Mouse (Mus musculus) myocyte (in vitro differentiated cells): ENCODE results near the gene Tomm34. TPM values are rescaled to one million over a fixed set of nuclear protein-coding genes. Genes with fewer than 3 reads are reported as not detected.
A peak's percentile ranks its signal among the peaks of the same experiment; 100 is the strongest.
"Not testable (repeated sequence)": the region's sequence is repeated elsewhere in the genome, so short reads cannot be mapped to it uniquely, and the experiment has no call there.

ENCODE experiments used
- H3K27me3 ChIP-seq: one replicate; pipeline ENCODE4 v1.6.1; 2011; ENCODE audit not compliant: control insufficient read depth, insufficient read depth, insufficient read length
- H3K36me3 ChIP-seq: one replicate; pipeline ENCODE4 v1.6.1; 2011; ENCODE audit not compliant: control insufficient read depth, insufficient read depth
- H3K4me2 ChIP-seq: one replicate; pipeline ENCODE4 v1.6.1; 2011; ENCODE audit warnings: low read depth, control low read depth
- H3K4me3 ChIP-seq: one replicate; pipeline ENCODE4 v1.5.1; 2011; ENCODE audit warnings: mild to moderate bottlenecking, control low read depth, moderate library complexity
- H3K79me2 ChIP-seq: one replicate; pipeline ENCODE4 v1.6.1; 2011; ENCODE audit not compliant: control insufficient read depth, insufficient read depth
- H3ac ChIP-seq: one replicate; pipeline ENCODE4 v1.6.1; 2011; ENCODE audit not compliant: control insufficient read depth, insufficient read length
- CEBPB ChIP-seq: IDR thresholded peaks from 2 replicates; pipeline ENCODE4 v1.6.1; 2011; ENCODE audit warnings: mild to moderate bottlenecking, moderate library complexity; ENCODE audit not compliant: poor library complexity, insufficient read depth, severe bottlenecking
- E2F4 ChIP-seq: IDR thresholded peaks from one replicate; pipeline ENCODE4 v1.6.1; 2011; ENCODE audit warnings: mild to moderate bottlenecking, control low read depth, moderate library complexity; ENCODE audit not compliant: insufficient read depth
- MAX ChIP-seq: IDR thresholded peaks from one replicate; pipeline ENCODE4 v1.6.1; 2011; ENCODE audit warnings: low read depth, mild to moderate bottlenecking, control low read depth
- MYOD1 ChIP-seq, 3 experiments: IDR thresholded peaks; one replicate each; pipeline ENCODE4 v1.6.1; 2011; ENCODE audit warnings: control low read depth in 2 of 3, low read depth in 2 of 3, mild to moderate bottlenecking in 2 of 3, moderate library complexity in 1 of 3; ENCODE audit not compliant: insufficient read length in 2 of 3, control insufficient read depth in 1 of 3
- MYOG ChIP-seq, 3 experiments: IDR thresholded peaks; one replicate each; pipeline ENCODE4 v1.6.1; 2011; ENCODE audit warnings: control low read depth in 2 of 3, low read depth in 2 of 3, mild to moderate bottlenecking in 2 of 3; ENCODE audit not compliant: insufficient read length in 2 of 3, control insufficient read depth in 1 of 3, insufficient read depth in 1 of 3
- POLR2A ChIP-seq: IDR thresholded peaks from one replicate; pipeline ENCODE4 v1.6.1; 2011; ENCODE audit warnings: low read depth, mild to moderate bottlenecking, control low read depth, moderate library complexity; ENCODE audit not compliant: insufficient read length
- POLR2AphosphoS2 ChIP-seq: IDR thresholded peaks from one replicate; pipeline ENCODE4 v1.6.1; 2011; ENCODE audit warnings: low read depth, control low read depth; ENCODE audit not compliant: insufficient read length
- REST ChIP-seq: IDR thresholded peaks from one replicate; pipeline ENCODE4 v1.6.1; 2011; ENCODE audit warnings: mild to moderate bottlenecking, control low read depth, moderate library complexity; ENCODE audit not compliant: insufficient read depth, insufficient read length
- SRF ChIP-seq: IDR thresholded peaks from one replicate; pipeline ENCODE4 v1.6.1; 2011; ENCODE audit warnings: low read depth; ENCODE audit not compliant: control insufficient read depth, insufficient read length
- TCF12 ChIP-seq: IDR thresholded peaks from one replicate; pipeline ENCODE4 v1.6.1; 2011; ENCODE audit warnings: mild to moderate bottlenecking, control low read depth; ENCODE audit not compliant: poor library complexity, insufficient read depth, severe bottlenecking
- TCF3 ChIP-seq: IDR thresholded peaks from one replicate; pipeline ENCODE4 v1.6.1; 2011; ENCODE audit warnings: low read depth, control low read depth; ENCODE audit not compliant: insufficient read length
- USF1 ChIP-seq: IDR thresholded peaks from one replicate; pipeline ENCODE4 v1.6.1; 2011; ENCODE audit warnings: low read depth, mild to moderate bottlenecking, control low read depth, moderate library complexity
- polyA plus RNA-seq: library from polyadenylated mRNA; unstranded; fragments of >200 nt; fragmentation: generic; extraction: Trizol; gene quantifications from one replicate; pipeline ENCODE4 v1.2.1, GENCODE M21; 2012; ENCODE audit warnings: missing spikeins

Tomm34 gene
- polyA plus RNA-seq, 1 experiment, result 24.1 TPM

- H3ac ChIP-seq, result no peak overlapping the region
- H3K79me2 ChIP-seq, result peaks cover 46% of the 10 kb centered on the region
- TF ChIP-seq USF1 (no peak), POLR2AphosphoS2 (no peak), TCF3 (no peak), POLR2A (no peak), TCF12 (no peak)
- no peak overlapping the region for H3K4me3 ChIP-seq
- no peaks in the 10 kb centered on the region for H3K27me3 ChIP-seq
- H3K36me3 ChIP-seq, result no peaks in the 10 kb centered on the region
- H3K4me2 ChIP-seq, result no peak overlapping the region
Measured at GRCm38 (mm10) chr2:164073120-164073519, 2.2 kb upstream of the Tomm34 start.

- Histone ChIP-seq H3K4me2 (no peak overlapping the region), H3K27me3 (no peaks in the 10 kb centered on the region), H3ac (no peak overlapping the region), H3K36me3 (no peaks in the 10 kb centered on the region), H3K79me2 (peaks cover 44% of the 10 kb centered on the region), H3K4me3 (no peak overlapping the region)
- no peak for TF ChIP-seq USF1
- TF ChIP-seq E2F4, result no peak
- no peak for TF ChIP-seq MAX
- no peak for TF ChIP-seq TCF3
- no peak for TF ChIP-seq REST
- TF ChIP-seq TCF12, result no peak
- TF ChIP-seq POLR2AphosphoS2, result no peak
- no peak for TF ChIP-seq MYOG (IDR thresholded peaks at IDR 0.05; ENCODE audit: control insufficient read depth in 1 of 3, insufficient read depth in 1 of 3, insufficient read length in 2 of 3, low read depth in 2 of 3)
- no peak for TF ChIP-seq POLR2A
- TF ChIP-seq CEBPB, result no peak
- no peak for TF ChIP-seq SRF
- TF ChIP-seq MYOD1 (IDR thresholded peaks at IDR 0.05; ENCODE audit: control insufficient read depth in 1 of 3, insufficient read length in 2 of 3, low read depth in 2 of 3), result no peak
Measured at GRCm38 (mm10) chr2:164072109-164072508, 1.1 kb upstream of the Tomm34 start.

GRCm38 (mm10) chr2:164071437-164071820, 460 bp upstream of the Tomm34 start:
- Histone ChIP-seq H3K4me2 (peak overlapping the region; percentile 76), H3ac (peak overlapping the region; percentile 46), H3K79me2 (peaks cover 44% of the 10 kb centered on the region), H3K4me3 (peak overlapping the region; percentile 81)
- not testable (repeated sequence) for H3K27me3 ChIP-seq, H3K36me3 ChIP-seq

DNA sequence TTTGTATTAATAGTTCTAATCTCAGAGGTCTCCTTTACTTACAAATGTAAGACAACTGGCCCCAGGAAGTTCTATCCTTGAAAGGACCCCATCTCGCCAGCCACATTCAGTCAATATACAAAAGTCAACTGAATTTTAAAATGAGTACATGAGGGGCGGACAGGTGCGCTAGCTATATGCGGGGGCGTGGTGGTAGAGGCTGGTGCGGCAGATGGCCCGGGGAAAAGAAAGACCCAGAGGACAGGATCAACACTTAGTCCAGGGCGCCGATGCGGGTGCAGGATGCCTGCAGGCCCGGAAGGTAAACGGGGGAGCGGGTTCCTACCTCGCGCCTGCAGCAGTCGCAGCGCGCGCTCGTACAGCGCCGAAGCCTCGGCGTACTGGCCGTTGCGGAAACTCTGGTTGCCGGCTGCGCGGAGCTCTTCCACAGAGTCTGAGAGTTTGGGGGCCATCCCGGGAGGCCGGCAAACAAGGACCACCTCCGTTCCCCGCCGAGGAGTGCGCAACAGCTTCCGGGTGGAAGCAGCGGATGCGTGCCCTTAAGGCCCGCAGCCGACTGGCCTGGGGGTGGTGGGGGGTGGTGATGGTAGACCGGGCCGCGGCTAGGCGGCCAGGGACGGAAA, 716 bp downstream of the Tomm34 start, which contains the start of gene Stk4:
Gene Stk4 (plus strand): TSS at position 181 of the 623 bp plus-strand sequence.
- peaks cover 39% of the 10 kb centered on the region for H3K79me2 ChIP-seq
- no peaks in the 10 kb centered on the region for H3K27me3 ChIP-seq
- H3ac ChIP-seq, result peak within 1 kb of the TSS; percentile 46
- no peak for TF ChIP-seq TCF3
- TF ChIP-seq MAX, result no peak
- TF ChIP-seq MYOG (IDR thresholded peaks at IDR 0.05; ENCODE audit: control insufficient read depth in 1 of 3, insufficient read depth in 1 of 3, insufficient read length in 2 of 3, low read depth in 2 of 3), result peak in 2 of 3 experiments; percentile 1 to 19
- no peak for TF ChIP-seq USF1
- no peak for TF ChIP-seq TCF12
- no peak for TF ChIP-seq REST
- TF ChIP-seq POLR2A, result no peak
- TF ChIP-seq MYOD1 (IDR thresholded peaks at IDR 0.05; ENCODE audit: control insufficient read depth in 1 of 3, insufficient read length in 2 of 3, low read depth in 2 of 3), result peak in 1 of 3 experiments; percentile 53
- peak within 1 kb of the TSS; percentile 96 for H3K4me2 ChIP-seq
- peaks cover 11% of the 10 kb centered on the region for H3K36me3 ChIP-seq
- peak within 1 kb of the TSS; percentile 81 for H3K4me3 ChIP-seq

GRCm38 (mm10) chr2:164059634-164060235, 11.2 kb downstream of the Tomm34 start:
- H3K4me2 ChIP-seq, result no peak overlapping the region
- no peaks in the 10 kb centered on the region for H3K27me3 ChIP-seq
- no peaks in the 10 kb centered on the region for H3K79me2 ChIP-seq
- no peak for TF ChIP-seq SRF
- no peak for TF ChIP-seq MYOG (IDR thresholded peaks at IDR 0.05; ENCODE audit: control insufficient read depth in 1 of 3, insufficient read depth in 1 of 3, insufficient read length in 2 of 3, low read depth in 2 of 3)
- TF ChIP-seq POLR2AphosphoS2, result no peak
- no peak for TF ChIP-seq E2F4
- TF ChIP-seq CEBPB, result no peak
- no peak for TF ChIP-seq USF1
- TF ChIP-seq TCF12, result no peak
- TF ChIP-seq MYOD1 (IDR thresholded peaks at IDR 0.05; ENCODE audit: control insufficient read depth in 1 of 3, insufficient read length in 2 of 3, low read depth in 2 of 3), result no peak
- TF ChIP-seq REST, result no peak
- H3K4me3 ChIP-seq, result no peak overlapping the region
- H3K36me3 ChIP-seq, result peaks cover 39% of the 10 kb centered on the region
- H3ac ChIP-seq, result no peak overlapping the region
